Comparison of ENCODE assay signal across 10 mouse cellular contexts in genomic region chr17:81402636-81403035, GRCm38 (mm10). TPM values are rescaled to one million over a fixed set of nuclear protein-coding genes. Genes with fewer than 3 reads are reported as not detected.
DNase-seq lines count a peak whose midpoint lies in the region; ATAC-seq and TF ChIP-seq lines count a peak whose summit lies in the region.
"Had no signal": no experiment of that assay in that cellular context is flagged by ENCODE, and none has a peak within 500 bp of the region (broad histone marks: within the 10 kb centered on the region; RNA-seq: fewer than 3 reads in every experiment).

No protein-coding gene starts in this region.

- H3K4me3 ChIP-seq in intestine, embryonic 15.5 days (replicated peaks) = no peak overlapping the region
- no peak overlapping the region for H3K4me3 ChIP-seq in intestine, postnatal 0 days (ENCODE audit: low read depth, low read length)
- H3K4me3 ChIP-seq in midbrain, embryonic 16.5 days (ENCODE audit: low read depth, low read length) = no peak overlapping the region
- H3K4me3 ChIP-seq in liver, postnatal 0 days (ENCODE audit: low read depth, low read length) = no peak overlapping the region
- H3K4me3 ChIP-seq: erythroblast, embryonic 14.5 days had no signal

- no peak overlapping the region for H3K4me2 ChIP-seq in intestine, embryonic 15.5 days (replicated peaks)
- no peak overlapping the region for H3K4me2 ChIP-seq in intestine, postnatal 0 days (replicated peaks; ENCODE audit: low read depth)
- H3K4me2 ChIP-seq in midbrain, embryonic 16.5 days (ENCODE audit: low read length) = no peak overlapping the region
- no peak overlapping the region for H3K4me2 ChIP-seq in liver, postnatal 0 days (ENCODE audit: low read depth, low read length)

- no peaks in the 10 kb centered on the region for H3K36me3 ChIP-seq in intestine, embryonic 15.5 days
- H3K36me3 ChIP-seq in intestine, postnatal 0 days (ENCODE audit: control insufficient read depth, insufficient read depth) = no peaks in the 10 kb centered on the region
- peaks cover 3% of the 10 kb centered on the region for H3K36me3 ChIP-seq in midbrain, embryonic 16.5 days (ENCODE audit: control insufficient read depth, insufficient read depth, low read length)
- H3K36me3 ChIP-seq in liver, postnatal 0 days (replicated peaks; ENCODE audit: insufficient read depth, low read length) = no peaks in the 10 kb centered on the region

- no peak overlapping the region for H3K27ac ChIP-seq in intestine, embryonic 15.5 days
- no peak overlapping the region for H3K27ac ChIP-seq in intestine, postnatal 0 days (ENCODE audit: low read depth, low read length)
- H3K27ac ChIP-seq in midbrain, embryonic 16.5 days (ENCODE audit: low read length) = no peak overlapping the region
- no peak overlapping the region for H3K27ac ChIP-seq in liver, postnatal 0 days (ENCODE audit: low read depth)
- H3K27ac ChIP-seq: macrophage had no signal

- 0 out of 2 replicates have a peak, but pooled peaks have one; percentile 56 for ATAC-seq in intestine, embryonic 15.5 days
- no peak for ATAC-seq in intestine, postnatal 0 days
- no peak for ATAC-seq in midbrain, embryonic 16.5 days
- ATAC-seq in liver, postnatal 0 days = no peak

- H3K9me3 ChIP-seq in intestine, embryonic 15.5 days = no peaks in the 10 kb centered on the region
- no peaks in the 10 kb centered on the region for H3K9me3 ChIP-seq in intestine, postnatal 0 days (ENCODE audit: control insufficient read depth)
- no peaks in the 10 kb centered on the region for H3K9me3 ChIP-seq in midbrain, embryonic 16.5 days (replicated peaks; ENCODE audit: control insufficient read depth, low read length, poor library complexity, severe bottlenecking)
- no peaks in the 10 kb centered on the region for H3K9me3 ChIP-seq in liver, postnatal 0 days (ENCODE audit: low read length)

- WGBS in intestine, embryonic 15.5 days = 63% methylated on average over 2 of the region's 2 CpGs
- 55% methylated on average over 2 of the region's 2 CpGs for WGBS in intestine, postnatal 0 days
- WGBS in midbrain, embryonic 16.5 days = 67% methylated on average over 2 of the region's 2 CpGs
- WGBS in liver, postnatal 0 days (ENCODE audit: insufficient replicate concordance) = 58% methylated on average over 2 of the region's 2 CpGs

- TF ChIP-seq EP300 in liver, postnatal 0 days (IDR thresholded peaks at IDR 0.05; ENCODE audit: low read depth) = no peak

- no peak for TF ChIP-seq CTCF in intestine, postnatal 0 days (IDR thresholded peaks at IDR 0.05; ENCODE audit: low read depth)
- TF ChIP-seq CTCF in liver, postnatal 0 days (IDR thresholded peaks at IDR 0.05; ENCODE audit: low read depth) = no peak

- H3K27me3 ChIP-seq in intestine, embryonic 15.5 days (replicated peaks) = no peaks in the 10 kb centered on the region
- H3K27me3 ChIP-seq in intestine, postnatal 0 days (replicated peaks; ENCODE audit: control insufficient read depth, insufficient read depth, low read length) = no peaks in the 10 kb centered on the region
- H3K27me3 ChIP-seq in midbrain, embryonic 16.5 days (ENCODE audit: control insufficient read depth, insufficient read depth, low read depth, low read length) = no peaks in the 10 kb centered on the region
- no peaks in the 10 kb centered on the region for H3K27me3 ChIP-seq in liver, postnatal 0 days (ENCODE audit: insufficient read depth, low read length)

- DNase-seq in adrenal gland, postnatal 10 days = peak; percentile 80
- peak; percentile 70 for DNase-seq in gastrocnemius, postnatal 14 days
- DNase-seq in layer of hippocampus, postnatal 36 days = peak; percentile 61 to 62
- peak; percentile 30 for DNase-seq in testis, postnatal 14 days (ENCODE audit: low spot score)
- no peak for DNase-seq in liver, postnatal 0 days

- H3K9ac ChIP-seq in intestine, embryonic 15.5 days = no peak overlapping the region
- no peak overlapping the region for H3K9ac ChIP-seq in intestine, postnatal 0 days (ENCODE audit: low read depth, low read length)
- no peak overlapping the region for H3K9ac ChIP-seq in midbrain, embryonic 16.5 days (ENCODE audit: low read depth, low read length)
- H3K9ac ChIP-seq in liver, postnatal 0 days (replicated peaks) = no peak overlapping the region

- H3K4me1 ChIP-seq in intestine, embryonic 15.5 days (replicated peaks) = peaks cover 4% of the 10 kb centered on the region; the same call in 1 of the 2 replicates
- no peaks in the 10 kb centered on the region for H3K4me1 ChIP-seq in intestine, postnatal 0 days (replicated peaks; ENCODE audit: control insufficient read depth, insufficient read depth, low read length)
- H3K4me1 ChIP-seq in midbrain, embryonic 16.5 days (ENCODE audit: control insufficient read depth, insufficient read depth, low read length) = peaks cover 8% of the 10 kb centered on the region; the same call in 1 of the 2 replicates
- H3K4me1 ChIP-seq in liver, postnatal 0 days (ENCODE audit: insufficient read depth) = no peaks in the 10 kb centered on the region

- intact Hi-C loops in gastrocnemius, postnatal 14 days (cut with DNase I; ENCODE audit: low total_unique reads) = no loop called here

RNA-seq across cellular contexts. Expression of gene Gm11096, which starts 38.9 kb away (rescaled TPM):
- not detected in 2 replicates for polyA plus RNA-seq in intestine, embryonic 15.5 days (2015; fragmentation: Nextera tagmentation; extraction: Ambion mirVana)
- polyA plus RNA-seq in intestine, postnatal 0 days (2015; fragmentation: Nextera tagmentation; extraction: Ambion mirVana) = not detected in 2 replicates
- total RNA-seq in adrenal gland, postnatal 10 days (2021) = not detected
- not detected for total RNA-seq in gastrocnemius, postnatal 14 days (2021)
- total RNA-seq in layer of hippocampus, postnatal 36 days (2021) = not detected
- polyA plus RNA-seq in midbrain, embryonic 16.5 days (2015; fragmentation: Nextera tagmentation; extraction: Ambion mirVana) = not detected in 2 replicates
- polyA plus RNA-seq in liver, postnatal 0 days (2015; fragmentation: Nextera tagmentation; extraction: Ambion mirVana) = not detected in 2 replicates
- polyA plus RNA-seq: erythroblast, embryonic 14.5 days; macrophage had no signal
